Mouse (Mus musculus) CH12.LX (cell line): ENCODE results near the gene St14. TPM values are rescaled to one million over a fixed set of nuclear protein-coding genes. Genes with fewer than 3 reads are reported as not detected.

Experiments
- DNase-seq: peaks from one replicate; pipeline ENCODE4 v3.0.0-alpha.2; 2013; ENCODE audit errors: extremely low read depth
- H3K27ac ChIP-seq: 2 replicates; pipeline ENCODE4 v1.5.1; 2012; ENCODE audit warnings: low read depth, mild to moderate bottlenecking, control low read depth, moderate library complexity; ENCODE audit not compliant: insufficient read depth
- H3K27me3 ChIP-seq: replicated peaks from 2 replicates; pipeline ENCODE3; 2012; ENCODE audit warnings: inconsistent platforms
- H3K36me3 ChIP-seq, 2 experiments: replicated peaks in 1 of 2; 2 replicates each; pipeline versions ENCODE3 to v1.6.1; 2012; ENCODE audit warnings: inconsistent platforms in 1 of 2, low read length in 1 of 2, mild to moderate bottlenecking in 1 of 2, mixed read lengths in 1 of 2, moderate library complexity in 1 of 2; ENCODE audit not compliant: control insufficient read depth in 1 of 2, insufficient read depth in 1 of 2
- H3K4me1 ChIP-seq, 2 experiments: 2 replicates each; pipeline ENCODE4 v1.6.1; 2012; ENCODE audit warnings: inconsistent platforms in 1 of 2, moderate library complexity in 1 of 2; ENCODE audit not compliant: insufficient read depth in 2 of 2, control insufficient read depth in 1 of 2
- H3K4me2 ChIP-seq: 2 replicates; pipeline ENCODE4 v1.6.1; 2012; ENCODE audit warnings: low read depth, mild to moderate bottlenecking, control low read depth; ENCODE audit not compliant: poor library complexity, insufficient read depth, severe bottlenecking
- H3K4me3 ChIP-seq, 3 experiments: fragments of 150-350 bp in 1 of 3; sonication (generic) in 1 of 3; replicated peaks in 1 of 3; 2 replicates each; pipeline versions ENCODE3 to v1.5.1; 2011 to 2012; ENCODE audit warnings: low read depth in 2 of 3, low read length in 2 of 3, mild to moderate bottlenecking in 2 of 3, moderate library complexity in 2 of 3, control low read depth in 1 of 3, improper control_type of control experiment in 1 of 3, inconsistent platforms in 1 of 3, mixed read lengths in 1 of 3; ENCODE audit not compliant: poor library complexity in 1 of 3
- H3K79me2 ChIP-seq: replicated peaks from 2 replicates; pipeline ENCODE4 v1.6.1; 2012; ENCODE audit warnings: mild to moderate bottlenecking, moderate library complexity; ENCODE audit not compliant: control insufficient read depth, poor library complexity, insufficient read depth, severe bottlenecking; ENCODE audit errors: extremely low read depth
- H3K9ac ChIP-seq: 2 replicates; pipeline ENCODE4 v1.6.1; 2012; ENCODE audit warnings: low read depth, mild to moderate bottlenecking, control low read depth, moderate library complexity; ENCODE audit not compliant: insufficient read depth
- H3K9me3 ChIP-seq: replicated peaks from 2 replicates; pipeline ENCODE3; 2012; ENCODE audit warnings: low read length, inconsistent platforms, mixed read lengths
- CHD1 ChIP-seq: IDR thresholded peaks from 2 replicates; pipeline ENCODE4 v1.6.1; 2012; ENCODE audit warnings: low read depth, low read length, improper control_type of control experiment, inconsistent platforms
- CTCF ChIP-seq, 2 experiments: IDR thresholded peaks in 1 of 2; conservative IDR thresholded peaks in 1 of 2; 2 replicates each; pipeline ENCODE4 v1.5.1; 2011 to 2012; ENCODE audit warnings: low read depth in 2 of 2, low read length in 2 of 2, improper control_type of control experiment in 1 of 2, inconsistent platforms in 1 of 2, mild to moderate bottlenecking in 1 of 2, moderate library complexity in 1 of 2
- GABPA ChIP-seq: IDR thresholded peaks from 2 replicates; pipeline ENCODE4 v1.6.1; 2012; ENCODE audit warnings: low read depth, low read length, improper control_type of control experiment, inconsistent platforms; ENCODE audit not compliant: insufficient replicate concordance
- IRF4 ChIP-seq: IDR thresholded peaks from 2 replicates; pipeline ENCODE4 v1.6.1; 2014; ENCODE audit warnings: low read depth, mild to moderate bottlenecking, inconsistent platforms, low read length, improper control_type of control experiment
- JUN ChIP-seq: IDR thresholded peaks from 2 replicates; pipeline ENCODE4 v1.6.1; 2011; ENCODE audit warnings: low read depth, mild to moderate bottlenecking, low read length, improper control_type of control experiment, moderate library complexity; ENCODE audit not compliant: insufficient read depth
- JUND ChIP-seq: conservative IDR thresholded peaks from 2 replicates; pipeline ENCODE4 v1.6.1; 2011; ENCODE audit warnings: low read depth, low read length, improper control_type of control experiment
- KAT2A ChIP-seq: IDR thresholded peaks from 2 replicates; pipeline ENCODE4 v1.6.1; 2012; ENCODE audit warnings: low read length, improper control_type of control experiment, inconsistent platforms; ENCODE audit not compliant: insufficient replicate concordance
- MAFK ChIP-seq: IDR thresholded peaks from 2 replicates; pipeline ENCODE4 v1.6.1; 2011; ENCODE audit warnings: low read length, improper control_type of control experiment; ENCODE audit not compliant: insufficient replicate concordance
- MAX ChIP-seq: IDR thresholded peaks from 2 replicates; pipeline ENCODE4 v1.6.1; 2011; ENCODE audit warnings: low read length, improper control_type of control experiment
- MAZ ChIP-seq: IDR thresholded peaks from 2 replicates; pipeline ENCODE4 v1.6.1; 2012; ENCODE audit warnings: low read depth, mild to moderate bottlenecking, inconsistent platforms, low read length, improper control_type of control experiment, moderate library complexity
- MYC ChIP-seq: IDR thresholded peaks from 2 replicates; pipeline ENCODE4 v1.6.1; 2011; ENCODE audit warnings: low read depth, mild to moderate bottlenecking, improper control_type of control experiment, low read length
- NRF1 ChIP-seq: IDR thresholded peaks from 2 replicates; pipeline ENCODE4 v1.6.1; 2014; ENCODE audit warnings: low read depth, mild to moderate bottlenecking, inconsistent platforms, low read length, improper control_type of control experiment, moderate library complexity
- POLR2A ChIP-seq: IDR thresholded peaks from 2 replicates; pipeline ENCODE4 v1.6.1; 2011; ENCODE audit warnings: low read depth, mild to moderate bottlenecking, improper control_type of control experiment, low read length
- POLR2AphosphoS2 ChIP-seq: IDR thresholded peaks from 2 replicates; pipeline ENCODE4 v1.6.1; 2011; ENCODE audit warnings: low read depth, low read length, improper control_type of control experiment
- RAD21 ChIP-seq: IDR thresholded peaks from 2 replicates; pipeline ENCODE4 v1.6.1; 2011; ENCODE audit warnings: low read depth, mild to moderate bottlenecking, low read length, improper control_type of control experiment, moderate library complexity
- RCOR1 ChIP-seq: conservative IDR thresholded peaks from 2 replicates; pipeline ENCODE4 v1.6.1; 2012; ENCODE audit warnings: low read depth, mild to moderate bottlenecking, inconsistent platforms, low read length, improper control_type of control experiment
- SMC3 ChIP-seq: IDR thresholded peaks from 2 replicates; pipeline ENCODE4 v1.6.1; 2011; ENCODE audit warnings: low read depth, low read length, improper control_type of control experiment
- TBP ChIP-seq: conservative IDR thresholded peaks from 2 replicates; pipeline ENCODE4 v1.6.1; 2011; ENCODE audit warnings: low read depth, low read length, improper control_type of control experiment
- USF1 ChIP-seq: IDR thresholded peaks from 2 replicates; pipeline ENCODE4 v1.6.1; 2014; ENCODE audit warnings: low read depth, mild to moderate bottlenecking, inconsistent platforms, low read length, improper control_type of control experiment
- USF2 ChIP-seq: conservative IDR thresholded peaks from 2 replicates; pipeline ENCODE4 v1.6.1; 2011; ENCODE audit warnings: low read depth, low read length, improper control_type of control experiment
- ZC3H11A ChIP-seq: IDR thresholded peaks from 2 replicates; pipeline ENCODE4 v1.6.1; 2012; ENCODE audit warnings: low read depth, mild to moderate bottlenecking, inconsistent platforms, low read length, improper control_type of control experiment
- ZKSCAN1 ChIP-seq: IDR thresholded peaks from 2 replicates; pipeline ENCODE4 v1.6.1; 2012; ENCODE audit warnings: low read depth, inconsistent platforms, low read length, improper control_type of control experiment, borderline replicate concordance
- ZMIZ1 ChIP-seq: IDR thresholded peaks from 2 replicates; pipeline ENCODE4 v1.6.1; 2012; ENCODE audit warnings: low read depth, mild to moderate bottlenecking, inconsistent platforms, low read length, improper control_type of control experiment
- ZNF384 ChIP-seq: IDR thresholded peaks from 2 replicates; pipeline ENCODE4 v1.6.1; 2012; ENCODE audit warnings: low read depth, low read length, improper control_type of control experiment, inconsistent platforms
- dilution Hi-C: fragments of 300-500 bp; cut with MboI; formaldehyde crosslinking; loops from 2 replicates; pipeline ENCODE4 v1.14.3; 2020; ENCODE audit warnings: low sequenced_read_pairs; ENCODE audit not compliant: extremely low pct_unique_long_range_greater_than_20kb, extremely low pct_ligation_motif_present
- in situ Hi-C: fragments of 300-500 bp; cut with MboI; formaldehyde crosslinking; loops from 3 replicates; pipeline ENCODE4 v1.14.3; 2019; ENCODE audit warnings: low sequenced_read_pairs, low pct_ligation_motif_present, low pct_unique_long_range_greater_than_20kb, mixed read lengths
- polyA plus RNA-seq: library from polyadenylated mRNA; unstranded; fragments of >175 nt; gene quantifications from 2 replicates; pipeline ENCODE4 v1.2.1, GENCODE M21; 2012; ENCODE audit warnings: low read depth; ENCODE audit not compliant: insufficient read length
- total RNA-seq, 2 experiments: library from RNA; depleted of rRNA; stranded (reverse); fragments of 300-350 nt in 1 of 2; fragments of >200 nt in 1 of 2; gene quantifications; 2 replicates each; pipeline ENCODE4 v1.2.3; 2012 to 2014

Gene St14
- total and polyA plus RNA-seq, 3 experiments: 4.3 to 10.9 (median 8.6) TPM

DNA sequence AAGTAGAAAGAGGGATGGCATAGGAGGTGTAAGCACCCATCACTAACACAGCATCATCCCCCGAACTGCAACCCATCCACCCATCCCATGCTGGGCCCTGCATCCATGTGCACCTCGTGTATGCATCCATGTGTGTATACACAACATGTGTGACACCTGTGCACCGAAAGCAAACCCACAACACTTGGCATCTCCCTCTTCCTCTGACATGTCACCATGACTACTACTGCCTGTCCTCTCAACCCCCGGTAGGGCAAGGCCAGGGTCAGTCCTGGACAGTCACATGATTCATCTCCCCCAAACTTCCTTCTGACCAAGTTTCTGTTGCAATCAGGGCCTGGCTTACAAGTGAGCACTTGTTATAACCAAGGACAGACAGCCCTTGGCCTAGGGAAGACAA, 42.8 kb downstream of the St14 start:
- Histone ChIP-seq H3K36me3 (peaks cover 0 to 21% of the 10 kb centered on the region in 2 experiments), H3K27me3 (no peaks in the 10 kb centered on the region), H3K4me2 (no peak overlapping the region), H3K4me1 (peaks cover 5 to 6% of the 10 kb centered on the region in 2 experiments; a peak in 2 of 4 replicates), H3K4me3 (no peak overlapping the region), H3K79me2 (no peaks in the 10 kb centered on the region), H3K9me3 (no peaks in the 10 kb centered on the region), H3K9ac (no peak overlapping the region), H3K27ac (no peak overlapping the region)
- DNase-seq: no peak
- dilution Hi-C loops (no loop called here), in situ Hi-C loops (loop anchor here (5.0 kb wide), 2 partner anchors 137 to 607 kb away; no protein-coding TSS in a partner anchor)
- TF ChIP-seq ZMIZ1: no peak
- TF ChIP-seq CTCF (conservative IDR thresholded peaks at IDR 0.05 in 1 of 2, IDR thresholded peaks at IDR 0.05 in 1 of 2; ENCODE audit: low read depth in 2 of 2, low read length in 2 of 2): no peak
- no peak for TF ChIP-seq MYC
- no peak for TF ChIP-seq MAX
- TF ChIP-seq JUN: no peak
- no peak for TF ChIP-seq RCOR1
- no peak for TF ChIP-seq RAD21
- no peak for TF ChIP-seq ZNF384
- TF ChIP-seq CHD1: no peak
- TF ChIP-seq GABPA: no peak

GRCm38 (mm10) chr9:31088116-31088515, 43.5 kb downstream of the St14 start:
- dilution Hi-C loops: no loop called here
- peaks cover 5 to 6% of the 10 kb centered on the region in 2 experiments; a peak in 2 of 4 replicates for H3K4me1 ChIP-seq
- no peaks in the 10 kb centered on the region for H3K27me3 ChIP-seq
- peaks cover 0 to 19% of the 10 kb centered on the region in 2 experiments for H3K36me3 ChIP-seq
- no peaks in the 10 kb centered on the region for H3K79me2 ChIP-seq
- no peaks in the 10 kb centered on the region for H3K9me3 ChIP-seq
- no peak overlapping the region for H3K4me3 ChIP-seq
- H3K4me2 ChIP-seq: no peak overlapping the region
- no peak overlapping the region for H3K27ac ChIP-seq
- DNase-seq: no peak
- in situ Hi-C loops: loop anchor here (5.0 kb wide), 2 partner anchors 136 to 606 kb away; no protein-coding TSS in a partner anchor
- H3K9ac ChIP-seq: no peak overlapping the region
- TF ChIP-seq MAX (no peak), GABPA (no peak), ZKSCAN1 (no peak), SMC3 (no peak), USF2 (no peak), ZC3H11A (no peak), USF1 (no peak), KAT2A (no peak), TBP (no peak), POLR2AphosphoS2 (no peak), POLR2A (no peak), CHD1 (no peak), MYC (no peak), IRF4 (no peak), NRF1 (no peak), JUND (no peak), RCOR1 (no peak), MAZ (no peak), MAFK (no peak)
